Mouse (Mus musculus): ENCODE measurements around the gene Ncoa5. TPM values are rescaled to one million over a fixed set of nuclear protein-coding genes. Genes with fewer than 3 reads are reported as not detected.
A peak's percentile ranks its signal among the peaks of the same experiment; 100 is the strongest.

The Ncoa5 gene
- total RNA-seq (2014; rRNA removed) (4.3 and 6.8 TPM in 2 replicates), polyA plus RNA-seq (2012; rRNA removed) (9.2 and 11.5 TPM in 2 replicates)

DNA sequence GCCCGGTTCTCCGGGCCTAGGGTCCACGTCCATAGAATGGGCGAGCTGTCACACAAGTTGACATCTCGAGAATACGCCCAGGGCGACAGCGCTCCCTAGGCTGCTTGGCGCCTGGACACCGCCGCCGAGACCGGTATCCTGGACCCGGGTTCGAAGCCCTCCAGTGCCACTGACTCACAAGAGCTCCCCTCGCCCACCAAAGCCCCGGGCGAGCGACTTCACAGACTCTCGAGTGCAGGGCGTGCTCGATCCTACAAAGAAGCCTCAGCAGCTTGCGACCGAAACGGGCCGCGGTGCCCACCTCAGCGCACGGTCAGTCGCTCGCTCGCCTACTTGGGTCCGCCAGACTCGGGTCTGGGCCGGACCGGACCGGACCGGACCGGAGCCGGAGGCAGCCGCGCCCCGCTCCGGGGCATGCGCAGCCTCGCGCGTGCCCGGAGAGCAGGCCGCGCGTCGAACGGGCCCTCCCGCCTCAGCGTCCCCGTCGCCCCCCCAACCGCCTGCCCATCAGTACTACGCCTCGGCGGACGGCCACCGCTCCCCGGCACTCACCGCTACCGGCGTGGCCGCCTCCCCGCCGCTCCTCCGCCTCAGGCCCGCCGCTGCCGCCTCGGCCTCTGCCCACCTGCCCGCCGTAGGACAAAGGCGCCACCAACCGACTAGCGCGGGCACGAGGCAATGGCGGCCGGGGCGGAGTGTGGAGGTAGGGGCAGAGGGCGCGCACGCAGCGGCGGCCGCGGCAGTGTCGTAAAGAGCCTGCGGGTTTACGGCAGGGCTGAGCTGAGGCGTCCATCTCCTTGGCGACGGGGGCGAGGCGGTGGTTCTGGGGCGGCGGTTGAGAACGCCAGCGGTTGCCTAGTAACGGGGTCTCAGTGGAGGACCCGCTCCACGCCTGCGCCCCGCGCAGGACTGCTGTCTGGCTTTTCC is at the start of gene Ncoa5:
Gene Ncoa5, minus strand, starts transcription at position 737 of the 927 bp plus-strand sequence.
- peak; percentile 74 for DNase-seq (ENCODE audit: extremely low read depth, low read depth, low spot score)
- peak within 1 kb of the TSS; percentile 71 for H3K27ac ChIP-seq (replicated peaks; ENCODE audit: insufficient read depth, low read depth, low read length)
- no peaks in the 10 kb centered on the region for H3K36me3 ChIP-seq (ENCODE audit: control insufficient read depth, insufficient read depth, low read length)
- H3K4me3 ChIP-seq (ENCODE audit: insufficient read depth, low read depth, low read length) = peak within 1 kb of the TSS; percentile 85
- peak; percentile 39; the same call in 1 of the 2 replicates for TF ChIP-seq CTCF (IDR thresholded peaks at IDR 0.05; ENCODE audit: low read depth, low read length)
- TF ChIP-seq POLR2A (IDR thresholded peaks at IDR 0.05; ENCODE audit: extremely low read depth, insufficient read depth, low read length) = 0 out of 2 replicates have a peak, but pooled peaks have one; percentile 32
- H3K4me1 ChIP-seq (ENCODE audit: control insufficient read depth, insufficient read depth, low read length) = peaks cover 8% of the 10 kb centered on the region; the same call in 1 of the 2 replicates
- H3K9ac ChIP-seq (ENCODE audit: low read depth, low read length) = peak within 1 kb of the TSS; percentile 96
- no peaks in the 10 kb centered on the region for H3K27me3 ChIP-seq (ENCODE audit: control insufficient read depth, insufficient read depth, low read length)
- under 1% methylated on average over 104 of the region's 111 CpGs for WGBS
- peaks cover 14% of the 10 kb centered on the region for H3K79me2 ChIP-seq (ENCODE audit: control insufficient read depth, insufficient read depth, low read length)

DNA sequence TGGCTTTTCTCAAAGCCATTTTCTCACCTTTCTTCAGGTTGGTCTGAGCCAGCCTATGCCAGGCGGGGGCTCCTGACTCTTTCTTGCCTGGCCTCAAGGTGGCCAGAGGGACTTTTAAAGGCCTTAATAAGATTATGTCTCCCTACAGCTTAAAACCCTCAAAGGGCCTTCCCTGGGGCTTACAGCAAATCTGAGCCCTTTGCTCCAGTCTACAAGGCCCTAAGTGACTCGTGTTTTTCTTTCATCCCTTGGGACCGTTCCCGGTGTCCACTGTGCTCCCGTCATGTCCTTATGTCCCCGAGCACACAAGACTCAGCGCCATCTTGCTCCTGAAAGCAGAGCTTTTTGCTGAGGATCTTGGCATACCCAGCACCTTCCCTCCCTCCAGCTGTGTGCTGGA is 46.6 kb upstream of the Ncoa5 start:
- Histone ChIP-seq H3K79me2 (ENCODE audit: control insufficient read depth, insufficient read depth, low read length) (no peaks in the 10 kb centered on the region), H3K27me3 (ENCODE audit: control insufficient read depth, insufficient read depth, low read length) (peaks cover 7% of the 10 kb centered on the region; the same call in 1 of the 2 replicates), H3K36me3 (ENCODE audit: control insufficient read depth, insufficient read depth, low read length) (no peaks in the 10 kb centered on the region), H3K4me3 (ENCODE audit: insufficient read depth, low read depth, low read length) (no peak overlapping the region), H3K4me1 (ENCODE audit: control insufficient read depth, insufficient read depth, low read length) (no peaks in the 10 kb centered on the region), H3K27ac (replicated peaks; ENCODE audit: insufficient read depth, low read depth, low read length) (no peak overlapping the region), H3K9ac (ENCODE audit: low read depth, low read length) (no peak overlapping the region)
- DNase-seq (ENCODE audit: extremely low read depth, low read depth, low spot score) = no peak
- 20% methylated on average over 7 of the region's 7 CpGs for WGBS
- TF ChIP-seq CTCF (IDR thresholded peaks at IDR 0.05; ENCODE audit: low read depth, low read length) = no peak
- TF ChIP-seq POLR2A (IDR thresholded peaks at IDR 0.05; ENCODE audit: extremely low read depth, insufficient read depth, low read length) = no peak

DNA sequence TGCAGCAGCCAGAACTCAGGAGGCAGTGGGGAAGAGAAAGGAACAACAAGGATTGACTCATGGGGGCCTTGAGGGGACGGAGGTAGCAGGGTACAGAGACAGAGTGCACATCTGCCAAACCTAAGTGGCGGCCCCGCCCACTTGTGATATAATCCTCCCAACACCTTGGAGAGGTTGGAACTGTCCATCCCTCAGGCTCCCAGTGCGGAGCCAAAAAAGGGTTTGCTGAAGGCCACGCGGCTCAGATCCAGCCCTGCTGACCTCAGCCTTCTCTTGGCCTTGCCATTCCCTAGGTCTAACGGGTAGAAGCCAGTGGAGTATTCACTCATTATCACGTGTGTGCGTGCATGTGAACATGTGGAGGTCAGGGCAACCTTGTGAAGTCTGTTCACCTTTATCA is 46.0 kb upstream of the Ncoa5 start:
- no peaks in the 10 kb centered on the region for H3K4me1 ChIP-seq (ENCODE audit: control insufficient read depth, insufficient read depth, low read length)
- H3K27me3 ChIP-seq (ENCODE audit: control insufficient read depth, insufficient read depth, low read length) = peaks cover 7% of the 10 kb centered on the region; the same call in 1 of the 2 replicates
- TF ChIP-seq CTCF (IDR thresholded peaks at IDR 0.05; ENCODE audit: low read depth, low read length) (no peak), POLR2A (IDR thresholded peaks at IDR 0.05; ENCODE audit: extremely low read depth, insufficient read depth, low read length) (no peak)
- no peaks in the 10 kb centered on the region for H3K79me2 ChIP-seq (ENCODE audit: control insufficient read depth, insufficient read depth, low read length)
- no peak overlapping the region for H3K9ac ChIP-seq (ENCODE audit: low read depth, low read length)
- no peak for DNase-seq (ENCODE audit: extremely low read depth, low read depth, low spot score)
- no peaks in the 10 kb centered on the region for H3K36me3 ChIP-seq (ENCODE audit: control insufficient read depth, insufficient read depth, low read length)
- H3K27ac ChIP-seq (replicated peaks; ENCODE audit: insufficient read depth, low read depth, low read length) = no peak overlapping the region
- WGBS = 14% methylated on average over 9 of the region's 9 CpGs
- H3K4me3 ChIP-seq (ENCODE audit: insufficient read depth, low read depth, low read length) = no peak overlapping the region

DNA sequence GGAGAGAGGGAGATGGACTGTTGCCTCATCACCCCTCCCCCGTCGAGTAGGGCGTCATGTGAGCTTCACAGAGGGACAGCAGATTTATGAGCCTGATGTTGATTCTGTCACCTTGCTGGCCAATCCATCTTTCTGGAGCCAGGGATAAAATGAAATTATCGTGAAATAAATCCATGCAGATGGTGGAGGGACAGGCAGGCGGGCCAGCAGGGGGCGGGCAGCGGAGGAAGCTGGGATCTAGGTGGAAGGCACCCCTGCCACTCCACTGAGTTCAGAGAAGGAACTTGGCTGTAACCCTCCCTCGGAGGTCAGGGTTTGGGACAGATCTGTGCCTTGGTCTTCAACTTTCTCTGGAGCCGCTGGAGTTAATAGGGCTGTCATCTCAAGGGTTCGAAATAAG is 43.9 kb upstream of the Ncoa5 start:
- DNase-seq (ENCODE audit: extremely low read depth, low read depth, low spot score) = no peak
- no peak overlapping the region for H3K9ac ChIP-seq (ENCODE audit: low read depth, low read length)
- 23% methylated on average over 10 of the region's 10 CpGs for WGBS
- H3K27me3 ChIP-seq (ENCODE audit: control insufficient read depth, insufficient read depth, low read length) = peaks cover 7% of the 10 kb centered on the region; the same call in 1 of the 2 replicates
- H3K27ac ChIP-seq (replicated peaks; ENCODE audit: insufficient read depth, low read depth, low read length) = no peak overlapping the region
- no peaks in the 10 kb centered on the region for H3K79me2 ChIP-seq (ENCODE audit: control insufficient read depth, insufficient read depth, low read length)
- no peaks in the 10 kb centered on the region for H3K36me3 ChIP-seq (ENCODE audit: control insufficient read depth, insufficient read depth, low read length)
- H3K4me1 ChIP-seq (ENCODE audit: control insufficient read depth, insufficient read depth, low read length) = no peaks in the 10 kb centered on the region
- TF ChIP-seq CTCF (IDR thresholded peaks at IDR 0.05; ENCODE audit: low read depth, low read length) (no peak), POLR2A (IDR thresholded peaks at IDR 0.05; ENCODE audit: extremely low read depth, insufficient read depth, low read length) (no peak)
- no peak overlapping the region for H3K4me3 ChIP-seq (ENCODE audit: insufficient read depth, low read depth, low read length)

DNA sequence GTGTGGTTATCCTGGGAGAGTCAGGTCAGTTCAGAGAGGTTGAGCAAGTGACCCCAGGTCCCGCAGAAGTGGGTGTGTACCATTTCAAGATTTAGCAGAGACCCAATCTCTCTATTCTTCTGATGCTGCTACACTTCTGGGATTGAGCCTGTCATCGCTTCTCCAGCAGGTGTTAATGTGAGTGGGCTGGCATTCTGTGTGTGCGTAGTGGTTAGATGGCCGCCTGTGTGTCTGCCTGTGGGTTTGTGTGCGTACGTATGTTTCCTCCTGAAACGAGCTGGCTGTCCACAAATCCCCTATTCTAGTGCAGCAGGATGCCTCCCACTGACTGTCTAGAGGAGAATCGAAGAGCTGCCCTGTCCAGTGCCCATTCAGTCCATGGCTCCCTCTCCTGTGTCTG is 43.4 kb upstream of the Ncoa5 start:
- WGBS = 56% methylated on average over 8 of the region's 8 CpGs
- Histone ChIP-seq H3K4me3 (ENCODE audit: insufficient read depth, low read depth, low read length) (no peak overlapping the region), H3K27me3 (ENCODE audit: control insufficient read depth, insufficient read depth, low read length) (peaks cover 7% of the 10 kb centered on the region; the same call in 1 of the 2 replicates), H3K79me2 (ENCODE audit: control insufficient read depth, insufficient read depth, low read length) (no peaks in the 10 kb centered on the region), H3K27ac (replicated peaks; ENCODE audit: insufficient read depth, low read depth, low read length) (no peak overlapping the region), H3K36me3 (ENCODE audit: control insufficient read depth, insufficient read depth, low read length) (no peaks in the 10 kb centered on the region), H3K4me1 (ENCODE audit: control insufficient read depth, insufficient read depth, low read length) (no peaks in the 10 kb centered on the region), H3K9ac (ENCODE audit: low read depth, low read length) (no peak overlapping the region)
- TF ChIP-seq POLR2A (IDR thresholded peaks at IDR 0.05; ENCODE audit: extremely low read depth, insufficient read depth, low read length) (no peak), CTCF (IDR thresholded peaks at IDR 0.05; ENCODE audit: low read depth, low read length) (no peak)
- DNase-seq (ENCODE audit: extremely low read depth, low read depth, low spot score) = no peak

Measured in liver, adult 2 months (tissue).